8 mouse cellular contexts compared by ENCODE assay signal in the genomic region with DNA sequence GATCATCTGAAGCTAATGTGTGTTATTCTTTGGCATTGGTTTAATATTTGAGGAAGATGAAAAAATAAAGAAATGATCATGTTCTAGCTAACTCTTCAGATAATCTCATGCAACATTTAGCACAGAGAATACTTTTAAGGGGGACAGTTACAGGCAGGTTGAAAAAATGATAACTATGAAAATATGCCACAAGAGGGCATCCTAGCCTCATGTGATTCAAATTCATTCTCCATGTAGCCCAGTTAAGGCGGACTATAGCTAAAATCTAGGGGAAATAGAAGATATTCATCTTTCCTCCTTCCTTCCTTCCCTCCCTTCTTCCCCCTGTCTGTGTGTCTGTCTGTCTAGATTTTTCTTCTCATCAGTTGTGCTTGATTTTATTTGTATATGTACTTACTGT. TPM values are rescaled to one million over a fixed set of nuclear protein-coding genes. Genes with fewer than 3 reads are reported as not detected.
DNase-seq lines count a peak whose midpoint lies in the region; ATAC-seq and TF ChIP-seq lines count a peak whose summit lies in the region.

No protein-coding gene starts in this region.

- H3K4me3 ChIP-seq in liver, embryonic 14.5 days (ENCODE audit: insufficient read depth in 1 of 2, low read depth in 2 of 2, low read length in 2 of 2): no peak overlapping the region

- H3K4me2 ChIP-seq in liver, embryonic 14.5 days (ENCODE audit: low read depth): no peak overlapping the region

- TF ChIP-seq CTCF in liver, embryonic 14.5 days (IDR thresholded peaks at IDR 0.05; ENCODE audit: low read depth): peak; percentile 34; the same call in 1 of the 2 replicates

- no peaks in the 10 kb centered on the region for H3K4me1 ChIP-seq in liver, embryonic 14.5 days (replicated peaks; ENCODE audit: control insufficient read depth in 2 of 2, insufficient read depth in 2 of 2, low read length in 1 of 2)

- H3K9ac ChIP-seq in liver, embryonic 14.5 days (replicated peaks): no peak overlapping the region

- WGBS in liver, embryonic 14.5 days (ENCODE audit: insufficient replicate concordance): 11% methylated on average over 1 of the region's 1 CpGs

- no peaks in the 10 kb centered on the region for H3K36me3 ChIP-seq in liver, embryonic 14.5 days (replicated peaks; ENCODE audit: control insufficient read depth, insufficient read depth, low read depth)

- DNase-seq in embryo, embryonic 10 days (ENCODE audit: low spot score): peak; percentile 41
- DNase-seq in embryo, embryonic 9.5 days (ENCODE audit: extremely low spot score): no peak
- DNase-seq in liver, embryonic 14.5 days (ENCODE audit: low read depth in 3 of 3, low spot score in 3 of 3): no peak
- DNase-seq in liver: no peak
- peak; percentile 77 for DNase-seq in embryo, embryonic 10.5 days (ENCODE audit: low spot score)
- DNase-seq in gastrocnemius, postnatal 25 days: no peak
- DNase-seq in ovary, postnatal 14 days (ENCODE audit: low spot score): no peak

- ATAC-seq in liver, embryonic 14.5 days (ENCODE audit: insufficient read depth): no peak
- peak; percentile 68; the same call in 1 of the 2 replicates for ATAC-seq in megakaryocyte-erythroid progenitor cell, adult 5-6 weeks (replicated peaks; ENCODE audit: low FRiP score, low TSS enrichment, poor library complexity, severe bottlenecking)

- no peak for TF ChIP-seq EP300 in liver, embryonic 14.5 days (IDR thresholded peaks at IDR 0.05; ENCODE audit: low read depth)

- H3K27ac ChIP-seq in liver, embryonic 14.5 days: no peak overlapping the region

- H3K27me3 ChIP-seq in liver, embryonic 14.5 days (ENCODE audit: control insufficient read depth, insufficient read depth, low read length): no peaks in the 10 kb centered on the region

- H3K9me3 ChIP-seq in liver, embryonic 14.5 days (ENCODE audit: control insufficient read depth, low read length): no peaks in the 10 kb centered on the region

RNA-seq across cellular contexts. Expression of a gene that starts 17.6 kb away (rescaled TPM):
- polyA plus RNA-seq in liver, embryonic 14.5 days (2012; rRNA removed): 0.60 and 0.65 TPM in 2 replicates
- 0.22 and 0.34 TPM in 2 replicates for polyA plus RNA-seq in liver, embryonic 14.5 days (2014; fragmentation: Nextera tagmentation; extraction: Ambion mirVana)
- not detected in 2 replicates for total RNA-seq in megakaryocyte-erythroid progenitor cell, adult 5-6 weeks (2014; fragmentation: Nextera tagmentation)
- not detected in 2 replicates for total RNA-seq in megakaryocyte-erythroid progenitor cell, adult 5-6 weeks (2017)
- total RNA-seq in gastrocnemius, postnatal 25 days (2021): 1 to 10 TPM in 1 of 2 experiments, under 1 TPM in 1; 0.59 to 1.0 TPM

RNA-seq across cellular contexts. Expression of a gene that starts 21.9 kb away (rescaled TPM):
- polyA plus RNA-seq in liver, embryonic 14.5 days (2012; rRNA removed): 4.9 and 7.7 TPM in 2 replicates
- polyA plus RNA-seq in liver, embryonic 14.5 days (2014; fragmentation: Nextera tagmentation; extraction: Ambion mirVana): 9.0 and 10.6 TPM in 2 replicates
- 24.1 and 25.6 TPM in 2 replicates for total RNA-seq in megakaryocyte-erythroid progenitor cell, adult 5-6 weeks (2014; fragmentation: Nextera tagmentation)
- total RNA-seq in megakaryocyte-erythroid progenitor cell, adult 5-6 weeks (2017): 12.7 and 20.8 TPM in 2 replicates
- 1 to 10 TPM; 2.1 to 3.0 TPM for total RNA-seq in gastrocnemius, postnatal 25 days (2021)

Comparison
In these comparisons a context has a peak if more than half of its experiments do, and no peak if none do; other contexts are left out.
1. DNase-seq: peak in embryo, embryonic 10 days (single experiment) and embryo, embryonic 10.5 days (single experiment); none in embryo, embryonic 9.5 days (single experiment), liver, embryonic 14.5 days (0 of 3), liver (single experiment), gastrocnemius, postnatal 25 days (single experiment) and ovary, postnatal 14 days (single experiment).